Mouse (Mus musculus) frontal cortex, postnatal 14 days (tissue): ENCODE data around the gene Commd1.
A peak's percentile ranks its signal among the peaks of the same experiment; 100 is the strongest.

Source experiments
- DNase-seq, 2 experiments: peaks; one replicate each; pipeline ENCODE4 v3.0.0; 2022; ENCODE audit warnings: low spot score in 2 of 2

The Commd1 gene

GRCm38 (mm10) chr11:22981984-22982757 lies at the start of gene Commd1, which contains the start of gene Gm28048:
Commd1 (minus strand) TSS chr11:22982382.
Gm28048 (minus strand) TSS chr11:22982090.
- peak; percentile 88 to 94 for DNase-seq

GRCm38 (mm10) chr11:23029399-23029798 lies 47.2 kb upstream of the Commd1 start:
- DNase-seq: no peak

DNA sequence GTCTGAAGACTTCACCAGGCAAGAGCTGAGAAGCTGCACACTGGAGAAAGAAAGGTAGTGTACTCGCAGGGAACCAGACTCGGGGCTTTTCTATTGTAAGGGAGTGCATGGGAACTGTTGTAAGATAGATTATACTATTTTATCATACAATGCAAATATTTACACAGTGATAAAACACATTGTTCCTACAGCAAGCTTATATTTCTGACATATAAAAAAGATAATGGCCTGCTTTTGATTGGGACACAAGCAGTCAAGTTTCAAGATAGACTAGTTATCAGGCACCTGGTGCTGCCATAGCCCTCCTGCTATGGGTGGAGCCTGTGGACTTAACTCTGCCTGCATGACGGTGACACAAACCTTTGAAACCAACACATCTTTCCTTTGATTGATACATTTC lies 46.8 kb upstream of the Commd1 start:
- DNase-seq: no peak

- DNase-seq: no peak
Measured at GRCm38 (mm10) chr11:23024169-23024568, 42.0 kb upstream of the Commd1 start.

DNA sequence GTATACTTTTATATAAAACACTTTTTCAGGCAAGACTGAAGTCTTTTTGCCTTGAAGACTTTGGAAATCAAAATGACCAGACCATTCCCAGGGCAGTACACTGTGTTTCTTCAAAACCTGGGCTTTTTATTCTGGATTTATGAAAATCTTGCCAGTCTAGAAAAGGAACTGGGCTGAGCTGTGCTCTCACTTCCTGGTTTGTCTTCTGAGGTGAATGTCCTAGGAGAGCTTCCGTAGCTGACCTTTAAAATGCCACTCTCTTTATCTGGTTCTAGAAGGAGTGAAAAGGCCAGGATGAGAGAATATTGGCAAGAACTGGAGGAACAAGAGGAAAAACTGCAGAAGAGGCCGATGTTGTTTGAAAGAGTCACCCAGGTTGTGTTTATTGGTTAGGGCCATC lies 41.0 kb upstream of the Commd1 start:
- DNase-seq: no peak

- no peak for DNase-seq
Measured at GRCm38 (mm10) chr11:23020841-23021240, 38.7 kb upstream of the Commd1 start.

GRCm38 (mm10) chr11:23020116-23020770 lies 38.1 kb upstream of the Commd1 start:
- no peak for DNase-seq

DNA sequence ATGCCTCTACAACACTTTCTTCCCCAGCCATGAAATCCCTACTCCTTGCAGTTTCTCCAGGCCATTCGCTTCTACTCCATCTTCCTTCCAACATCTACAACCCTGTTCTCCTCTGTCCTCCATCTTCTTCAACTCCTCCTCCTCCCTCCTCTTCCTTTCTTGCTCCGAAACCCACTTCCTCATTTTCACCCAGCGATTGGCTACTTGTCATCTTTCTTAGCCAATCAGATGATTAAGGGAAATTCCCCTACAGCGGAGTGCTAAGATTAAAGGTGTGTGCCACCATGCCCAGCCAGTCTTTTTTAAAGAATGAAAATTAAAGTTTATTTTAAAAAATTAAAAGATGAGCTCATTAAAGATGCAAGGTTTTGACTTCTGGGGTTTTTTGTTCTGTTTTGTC lies 35.8 kb upstream of the Commd1 start:
- no peak for DNase-seq

GRCm38 (mm10) chr11:23014996-23015395 lies 32.8 kb upstream of the Commd1 start:
- no peak for DNase-seq

DNA sequence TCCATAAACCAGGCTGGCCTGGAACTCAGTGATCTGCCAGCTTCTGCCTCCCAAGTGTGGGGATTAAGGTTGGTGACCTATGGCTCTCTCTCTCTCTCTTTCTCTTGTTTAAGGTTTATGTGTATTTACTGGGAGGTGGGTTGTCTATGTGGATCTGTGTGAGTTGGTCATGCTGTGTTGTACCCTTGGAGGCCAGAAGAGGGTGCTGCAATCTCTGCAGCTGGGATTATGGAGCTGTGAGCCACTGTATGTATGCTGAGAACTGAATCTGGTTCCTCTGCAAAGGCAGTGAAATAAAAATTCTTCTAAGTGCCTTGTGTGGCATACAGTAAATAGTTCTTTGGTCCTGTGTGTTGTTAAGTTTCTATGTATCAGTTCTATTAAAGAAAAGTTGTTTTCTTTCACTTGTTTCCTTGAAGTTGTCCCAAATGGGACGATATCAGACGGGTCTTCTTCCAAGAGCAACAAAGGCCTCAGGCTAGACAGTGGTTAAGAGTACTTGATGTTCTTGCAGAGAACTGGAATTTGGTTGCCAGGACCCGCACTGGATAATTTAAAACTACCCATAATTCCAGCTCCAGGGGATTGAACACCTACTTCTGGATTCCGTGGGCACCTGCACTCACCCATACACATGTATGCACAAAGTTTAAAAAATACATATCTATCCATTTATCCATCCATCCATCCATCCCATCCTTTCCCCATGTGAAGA lies 31.6 kb upstream of the Commd1 start:
- no peak for DNase-seq

GRCm38 (mm10) chr11:23013096-23013495 lies 30.9 kb upstream of the Commd1 start:
- DNase-seq: no peak

GRCm38 (mm10) chr11:23008824-23009200 lies 26.6 kb upstream of the Commd1 start:
- no peak for DNase-seq

DNA sequence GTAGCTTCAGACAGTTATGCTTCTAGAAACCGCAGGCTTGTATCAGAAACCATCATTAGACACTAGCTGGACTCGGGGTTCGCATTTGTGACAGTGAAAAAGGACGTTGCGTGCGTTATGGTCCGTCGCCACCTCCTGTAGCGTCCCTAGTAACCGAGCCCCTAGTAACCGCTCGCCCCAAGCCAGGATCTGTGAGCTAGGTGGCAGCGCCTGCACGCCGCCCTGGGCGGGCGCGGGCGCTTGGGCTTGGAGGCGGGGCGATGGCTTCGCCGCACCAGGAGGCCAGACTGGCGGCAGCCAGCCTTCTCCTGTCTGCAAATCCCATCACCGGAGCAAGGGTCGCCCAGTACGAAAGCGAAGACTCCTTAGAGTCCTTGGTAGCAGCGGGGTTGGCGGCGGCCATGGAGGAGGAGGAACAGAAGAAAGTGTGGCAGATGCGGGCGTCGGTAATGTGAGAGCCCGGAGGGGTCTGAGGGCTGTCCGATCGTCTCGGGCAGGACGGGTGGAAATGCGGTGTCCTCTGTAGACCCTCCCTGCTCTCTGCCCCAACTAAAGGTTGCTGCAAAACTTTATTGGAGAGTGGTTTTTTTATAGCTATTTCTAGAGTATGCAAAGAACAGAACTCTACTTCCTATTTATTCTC lies 26.1 kb upstream of the Commd1 start:
- DNase-seq: peak; percentile 71

DNA sequence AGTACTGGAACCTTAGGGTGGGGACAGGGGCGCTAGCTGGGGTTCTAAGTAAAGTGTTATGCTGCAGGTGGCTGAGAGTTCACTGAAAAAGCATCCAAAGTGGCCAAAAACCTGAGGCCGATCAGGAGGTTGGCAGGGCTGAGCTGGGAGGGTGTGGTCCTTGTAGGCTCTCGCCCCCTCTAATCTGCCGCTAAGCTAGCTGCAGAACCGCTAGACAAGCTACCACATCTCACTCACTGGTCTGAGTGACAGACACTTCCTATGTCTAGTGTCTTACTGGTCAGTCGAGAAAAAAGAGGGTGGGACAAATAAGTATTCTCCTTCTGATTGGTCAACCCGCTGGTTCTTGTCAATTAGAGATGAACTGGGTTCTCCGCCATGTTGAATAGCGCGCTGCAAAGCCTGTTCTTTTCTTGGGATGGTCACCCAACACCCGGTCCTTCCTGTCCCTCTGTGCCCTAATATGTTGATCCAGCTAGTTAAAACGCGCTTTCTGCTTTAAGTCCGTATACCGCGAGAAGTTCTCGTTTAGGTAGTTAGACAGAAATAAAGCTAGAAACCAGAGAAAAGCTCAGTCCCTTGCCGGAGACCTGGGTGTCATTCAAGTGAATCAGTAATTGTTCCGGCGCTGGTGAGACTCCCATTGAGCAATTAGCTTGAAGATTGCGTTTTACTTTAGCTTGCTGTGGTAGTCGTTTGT lies 25.4 kb upstream of the Commd1 start, which contains the start of gene Fam161a:
TSS of gene Fam161a (plus strand) at position 51 of the 700 bp plus-strand sequence.
- peak; percentile 61 to 65 for DNase-seq

DNA sequence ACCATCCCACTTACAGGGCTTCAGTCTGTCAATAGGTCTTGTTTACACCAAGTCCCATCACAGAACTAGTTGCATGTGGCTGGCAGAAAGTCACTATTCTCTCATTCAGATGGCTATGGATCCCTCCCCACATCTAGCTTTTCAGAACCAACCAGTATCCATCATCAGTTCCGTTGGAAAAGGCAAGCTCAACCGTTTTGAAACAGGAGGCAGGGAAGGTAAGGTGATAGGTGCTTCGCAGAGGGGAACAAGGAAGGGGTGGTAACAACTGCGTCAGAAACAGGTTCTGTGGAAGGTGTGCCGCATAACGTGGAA lies 24.9 kb upstream of the Commd1 start:
- no peak for DNase-seq

- DNase-seq: no peak
Measured at GRCm38 (mm10) chr11:23005276-23005675, 23.1 kb upstream of the Commd1 start.

- no peak for DNase-seq
Measured at GRCm38 (mm10) chr11:22998308-22998707, 16.1 kb upstream of the Commd1 start.

- no peak for DNase-seq
Measured at GRCm38 (mm10) chr11:22995461-22995860, 13.3 kb upstream of the Commd1 start.

GRCm38 (mm10) chr11:22994271-22994670 lies 12.1 kb upstream of the Commd1 start:
- no peak for DNase-seq

DNA sequence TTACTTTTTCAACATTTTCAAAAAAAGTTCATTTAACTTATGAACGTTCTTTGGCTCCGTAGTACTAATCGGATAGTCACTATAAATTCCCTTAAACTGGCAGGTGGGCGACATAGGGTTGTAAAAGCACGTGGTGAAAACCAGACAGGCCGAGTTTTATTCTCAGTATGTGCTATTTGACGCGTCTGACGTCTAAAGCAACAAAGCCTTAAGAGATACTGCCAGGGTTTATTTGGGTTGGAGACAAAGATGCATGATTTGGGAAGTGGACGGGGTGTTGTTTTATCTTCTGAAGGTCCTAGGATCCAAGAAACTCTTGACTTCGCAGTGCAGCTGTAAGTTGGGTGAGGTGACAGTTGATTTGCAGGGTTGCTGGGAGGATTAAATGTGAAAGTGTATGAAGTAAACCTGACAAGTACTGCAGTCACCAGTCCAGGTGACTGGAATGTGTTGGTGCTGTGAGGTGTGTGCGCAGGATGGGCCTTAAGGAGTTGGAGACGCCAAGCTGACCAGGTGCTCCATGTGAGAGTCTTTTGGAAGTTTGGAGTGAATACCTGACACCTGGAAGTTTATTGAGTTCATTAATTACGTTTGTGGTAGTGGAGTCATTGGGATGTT lies 9.1 kb upstream of the Commd1 start:
- DNase-seq: no peak
